Mouse (Mus musculus) embryonic facial prominence, embryonic 12.5 days (tissue): ENCODE data around the gene Pyy. TPM values are rescaled to one million over a fixed set of nuclear protein-coding genes. Genes with fewer than 3 reads are reported as not detected.

Experiments
- ATAC-seq: fragments of 200-750 bp; cut with Nextera tagmentation; 2 replicates; pipeline ENCODE4 v1.8.0; 2017; ENCODE audit not compliant: insufficient number of reproducible peaks, insufficient read depth, low FRiP score, low TSS enrichment
- H3K27ac ChIP-seq: fragments of 300-500 bp; sonication (generic); 2 replicates; pipeline ENCODE4 v1.5.1; 2016; ENCODE audit warnings: mild to moderate bottlenecking
- H3K27me3 ChIP-seq: fragments of 300-500 bp; sonication (generic); 2 replicates; pipeline ENCODE4 v1.6.1; 2016; ENCODE audit warnings: mild to moderate bottlenecking, moderate library complexity
- H3K36me3 ChIP-seq: fragments of 300-500 bp; sonication (generic); 2 replicates; pipeline ENCODE4 v1.6.1; 2016; ENCODE audit warnings: mild to moderate bottlenecking
- H3K4me1 ChIP-seq: fragments of 300-500 bp; sonication (generic); 2 replicates; pipeline ENCODE4 v1.6.1; 2016
- H3K4me2 ChIP-seq: fragments of 300-500 bp; sonication (generic); replicated peaks from 2 replicates; pipeline ENCODE4 v1.6.1; 2016; ENCODE audit warnings: mild to moderate bottlenecking, moderate library complexity
- H3K4me3 ChIP-seq: fragments of 300-500 bp; sonication (generic); 2 replicates; pipeline ENCODE4 v1.5.1; 2016; ENCODE audit warnings: mild to moderate bottlenecking
- H3K9ac ChIP-seq: fragments of 300-500 bp; sonication (generic); 2 replicates; pipeline ENCODE4 v1.6.1; 2016; ENCODE audit warnings: mild to moderate bottlenecking, moderate library complexity
- H3K9me3 ChIP-seq: fragments of 300-500 bp; sonication (generic); 2 replicates; pipeline ENCODE4 v1.6.1; 2016; ENCODE audit warnings: mild to moderate bottlenecking, moderate library complexity
- WGBS: fragments of 180-500 bp; shearing (Covaris S2); methylation state at CpG from one replicate; pipeline ENCODE4 v1.1.7; 2016; 5-methylcytosine and 5-hydroxymethylcytosine counted together
- polyA plus RNA-seq: library from polyadenylated mRNA; unstranded; fragments of >200 nt; fragmentation: Nextera tagmentation; extraction: Ambion mirVana; gene quantifications from 2 replicates; pipeline ENCODE4 v1.2.1, GENCODE M21; 2016

Pyy gene
- polyA plus RNA-seq, 1 experiment from 2014 or later, result not detected

GRCm38 (mm10) chr11:102089088-102089808 is 18.4 kb downstream of the Pyy start:
- Histone ChIP-seq H3K4me2 (peak overlapping the region; percentile 74), H3K4me1 (peaks cover 19% of the 10 kb centered on the region), H3K9ac (no peak overlapping the region), H3K36me3 (no peaks in the 10 kb centered on the region), H3K9me3 (no peaks in the 10 kb centered on the region), H3K27me3 (no peaks in the 10 kb centered on the region), H3K4me3 (peak overlapping the region; percentile 71), H3K27ac (peak overlapping the region; percentile 90)
- under 1% methylated on average over 20 of the region's 20 CpGs for WGBS
- ATAC-seq, result 0 out of 2 replicates have a peak, but pooled peaks have one; percentile 48

GRCm38 (mm10) chr11:102087931-102088898 is 19.4 kb downstream of the Pyy start, which contains the start of gene Mpp2:
TSS of gene Mpp2 (minus strand) at chr11:102088515.
- under 1% methylated on average over 49 of the region's 49 CpGs for WGBS
- Histone ChIP-seq H3K27ac (peak within 1 kb of the TSS; percentile 90), H3K4me1 (peaks cover 19% of the 10 kb centered on the region), H3K9ac (peak within 1 kb of the TSS; percentile 71), H3K27me3 (no peaks in the 10 kb centered on the region), H3K4me3 (peak within 1 kb of the TSS; percentile 71), H3K4me2 (peak within 1 kb of the TSS; percentile 74), H3K36me3 (peaks cover 3% of the 10 kb centered on the region; the same call in 1 of the 2 replicates), H3K9me3 (no peaks in the 10 kb centered on the region)
- ATAC-seq, result peak; percentile 62

GRCm38 (mm10) chr11:102087081-102087751 is 20.4 kb downstream of the Pyy start:
- H3K9ac ChIP-seq, result peak overlapping the region; percentile 71
- H3K36me3 ChIP-seq, result peaks cover 3% of the 10 kb centered on the region; the same call in 1 of the 2 replicates
- peaks cover 21% of the 10 kb centered on the region for H3K4me1 ChIP-seq
- H3K9me3 ChIP-seq, result no peaks in the 10 kb centered on the region
- H3K27me3 ChIP-seq, result no peaks in the 10 kb centered on the region
- peak; percentile 62 for ATAC-seq
- peak overlapping the region; percentile 74 for H3K4me2 ChIP-seq
- 0% methylated on average over 39 of the region's 39 CpGs for WGBS
- H3K4me3 ChIP-seq, result peak overlapping the region; percentile 71
- peak overlapping the region; percentile 90 for H3K27ac ChIP-seq

GRCm38 (mm10) chr11:102086331-102086730 is 21.3 kb downstream of the Pyy start:
- Histone ChIP-seq H3K36me3 (peaks cover 3% of the 10 kb centered on the region; the same call in 1 of the 2 replicates), H3K4me1 (peaks cover 30% of the 10 kb centered on the region), H3K9ac (peak overlapping the region; percentile 71; the same call in 1 of the 2 replicates), H3K27me3 (no peaks in the 10 kb centered on the region), H3K4me3 (peak overlapping the region; percentile 71), H3K9me3 (no peaks in the 10 kb centered on the region), H3K4me2 (peak overlapping the region; percentile 74), H3K27ac (peak overlapping the region; percentile 90; the same call in 1 of the 2 replicates)
- 16% methylated on average over 3 of the region's 3 CpGs for WGBS
- ATAC-seq, result no peak

GRCm38 (mm10) chr11:102084159-102084558 is 23.5 kb downstream of the Pyy start:
- H3K4me1 ChIP-seq, result peaks cover 24% of the 10 kb centered on the region

GRCm38 (mm10) chr11:102083193-102083592 is 24.4 kb downstream of the Pyy start:
- H3K9ac ChIP-seq, result no peak overlapping the region
- H3K4me3 ChIP-seq, result no peak overlapping the region
- no peak overlapping the region for H3K27ac ChIP-seq
- H3K9me3 ChIP-seq, result no peaks in the 10 kb centered on the region
- peaks cover 7% of the 10 kb centered on the region; the same call in 1 of the 2 replicates for H3K36me3 ChIP-seq
- H3K4me1 ChIP-seq, result peaks cover 24% of the 10 kb centered on the region
- no peaks in the 10 kb centered on the region for H3K27me3 ChIP-seq
- H3K4me2 ChIP-seq, result no peak overlapping the region
- ATAC-seq, result no peak
- 54% methylated on average over 4 of the region's 4 CpGs for WGBS

More at GRCm38 (mm10) chr11:102084159-102084558, 23.5 kb downstream of the Pyy start:
- Histone ChIP-seq H3K4me3 (no peak overlapping the region), H3K4me2 (no peak overlapping the region), H3K9ac (no peak overlapping the region), H3K27me3 (no peaks in the 10 kb centered on the region), H3K9me3 (no peaks in the 10 kb centered on the region), H3K27ac (no peak overlapping the region), H3K36me3 (peaks cover 3% of the 10 kb centered on the region; the same call in 1 of the 2 replicates)
- no peak for ATAC-seq
- WGBS, result 29% methylated on average over 7 of the region's 7 CpGs

GRCm38 (mm10) chr11:102082322-102082721 is 25.3 kb downstream of the Pyy start:
- Histone ChIP-seq H3K27ac (no peak overlapping the region), H3K4me3 (peak overlapping the region; percentile 43), H3K36me3 (peaks cover 10% of the 10 kb centered on the region; the same call in 1 of the 2 replicates), H3K9me3 (no peaks in the 10 kb centered on the region), H3K4me2 (peak overlapping the region; percentile 93), H3K4me1 (peaks cover 24% of the 10 kb centered on the region), H3K9ac (peak overlapping the region; percentile 57), H3K27me3 (no peaks in the 10 kb centered on the region)
- 1% methylated on average over 18 of the region's 18 CpGs for WGBS
- peak; percentile 79 for ATAC-seq

- Histone ChIP-seq H3K4me3 (no peak overlapping the region), H3K9me3 (no peaks in the 10 kb centered on the region), H3K36me3 (peaks cover 7% of the 10 kb centered on the region; the same call in 1 of the 2 replicates), H3K4me1 (peaks cover 12% of the 10 kb centered on the region), H3K9ac (no peak overlapping the region), H3K27me3 (0 out of 2 replicates have a peak, but pooled peaks cover 5% of the 10 kb centered on the region), H3K4me2 (no peak overlapping the region), H3K27ac (no peak overlapping the region)
- 79% methylated on average over 14 of the region's 14 CpGs for WGBS
- no peak for ATAC-seq
Measured at GRCm38 (mm10) chr11:102073722-102074121, 33.9 kb downstream of the Pyy start.

- no peak overlapping the region for H3K27ac ChIP-seq
- H3K4me1 ChIP-seq, result peaks cover 12% of the 10 kb centered on the region
- no peak overlapping the region for H3K4me3 ChIP-seq
- no peaks in the 10 kb centered on the region for H3K9me3 ChIP-seq
- H3K27me3 ChIP-seq, result 0 out of 2 replicates have a peak, but pooled peaks cover 5% of the 10 kb centered on the region
- WGBS, result 79% methylated on average over 5 of the region's 5 CpGs
- no peak for ATAC-seq
- H3K9ac ChIP-seq, result no peak overlapping the region
- no peak overlapping the region for H3K4me2 ChIP-seq
- H3K36me3 ChIP-seq, result no peaks in the 10 kb centered on the region
Measured at GRCm38 (mm10) chr11:102072729-102073128, 34.9 kb downstream of the Pyy start.

- peak overlapping the region; percentile 33 for H3K4me2 ChIP-seq
- no peak for ATAC-seq
- H3K27me3 ChIP-seq, result 0 out of 2 replicates have a peak, but pooled peaks cover 5% of the 10 kb centered on the region
- no peaks in the 10 kb centered on the region for H3K9me3 ChIP-seq
- 3% methylated on average over 13 of the region's 13 CpGs for WGBS
- H3K4me1 ChIP-seq, result peaks cover 12% of the 10 kb centered on the region
- H3K9ac ChIP-seq, result no peak overlapping the region
- H3K36me3 ChIP-seq, result no peaks in the 10 kb centered on the region
- H3K27ac ChIP-seq, result no peak overlapping the region
- H3K4me3 ChIP-seq, result no peak overlapping the region
Measured at GRCm38 (mm10) chr11:102070426-102070825, 37.2 kb downstream of the Pyy start.

GRCm38 (mm10) chr11:102069633-102070032 is 38.0 kb downstream of the Pyy start:
- Histone ChIP-seq H3K27ac (no peak overlapping the region), H3K9ac (no peak overlapping the region), H3K4me2 (no peak overlapping the region), H3K27me3 (0 out of 2 replicates have a peak, but pooled peaks cover 5% of the 10 kb centered on the region), H3K9me3 (no peaks in the 10 kb centered on the region), H3K4me1 (peaks cover 12% of the 10 kb centered on the region), H3K36me3 (no peaks in the 10 kb centered on the region), H3K4me3 (no peak overlapping the region)
- ATAC-seq, result no peak
- WGBS, result 44% methylated on average over 11 of the region's 11 CpGs
